Mouse (Mus musculus): ENCODE measurements at regions not wholly inside any gene's neighbourhood (a gene's known extent, or its start where the extent isn't known, plus 50 kb on each side); places are given as distances from the start of the nearest gene placed in this dataset.

DNA sequence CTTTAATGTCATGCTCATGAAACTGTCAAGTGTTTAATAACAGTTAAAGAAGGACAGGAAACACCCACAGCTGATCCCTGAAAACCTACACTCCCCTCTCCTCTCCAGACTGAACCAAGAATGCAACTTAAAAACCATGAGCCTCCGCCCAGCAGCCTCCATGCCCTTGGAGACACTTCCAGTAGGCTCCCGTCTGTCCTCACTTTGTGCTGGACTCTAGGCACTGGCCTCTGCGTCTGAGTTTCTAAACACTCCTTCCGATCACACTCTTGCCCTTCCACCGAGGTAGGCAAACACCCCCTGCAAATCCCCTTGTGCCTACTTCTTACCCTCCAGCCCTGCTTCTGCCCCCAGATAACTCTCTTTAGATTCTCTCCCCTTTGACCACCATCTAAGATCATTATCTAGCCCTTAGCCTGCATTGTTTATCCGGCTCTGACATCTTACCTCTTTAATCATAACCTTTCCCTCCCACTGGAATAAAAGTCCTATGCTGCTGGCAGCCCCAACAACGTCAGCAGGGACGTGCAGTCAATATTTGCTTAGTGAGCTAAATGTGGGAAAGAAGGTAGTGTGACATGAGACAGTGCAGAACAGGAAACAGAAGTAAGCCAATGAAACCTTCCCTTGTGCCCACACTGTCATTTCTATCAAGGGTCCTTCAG lies 52.5 kb upstream of the Dhx40 start:
- Histone ChIP-seq H3K4me2 (no peak overlapping the region), H3K9me3 (0 out of 2 replicates have a peak, but pooled peaks cover 8% of the 10 kb centered on the region), H3K36me3 (replicated peaks) (no peaks in the 10 kb centered on the region), H3K27me3 (no peaks in the 10 kb centered on the region), H3K27ac (no peak overlapping the region), H3K4me1 (peaks cover 9% of the 10 kb centered on the region), H3K9ac (no peak overlapping the region), H3K4me3 (replicated peaks) (no peak overlapping the region)
- WGBS = 88% methylated on average over 8 of the region's 8 CpGs
- ATAC-seq (ENCODE audit: low FRiP score) = no peak

- H3K9me3 ChIP-seq = 0 out of 2 replicates have a peak, but pooled peaks cover 8% of the 10 kb centered on the region
- 87% methylated on average over 9 of the region's 9 CpGs for WGBS
- H3K27me3 ChIP-seq = no peaks in the 10 kb centered on the region
- peaks cover 9% of the 10 kb centered on the region for H3K4me1 ChIP-seq
- no peak overlapping the region for H3K27ac ChIP-seq
- H3K4me3 ChIP-seq (replicated peaks) = no peak overlapping the region
- H3K9ac ChIP-seq = no peak overlapping the region
- H3K36me3 ChIP-seq (replicated peaks) = no peaks in the 10 kb centered on the region
- ATAC-seq (ENCODE audit: low FRiP score) = no peak
- no peak overlapping the region for H3K4me2 ChIP-seq
Observed at GRCm38 (mm10) chr11:86859236-86859817, 51.8 kb upstream of the Dhx40 start.

DNA sequence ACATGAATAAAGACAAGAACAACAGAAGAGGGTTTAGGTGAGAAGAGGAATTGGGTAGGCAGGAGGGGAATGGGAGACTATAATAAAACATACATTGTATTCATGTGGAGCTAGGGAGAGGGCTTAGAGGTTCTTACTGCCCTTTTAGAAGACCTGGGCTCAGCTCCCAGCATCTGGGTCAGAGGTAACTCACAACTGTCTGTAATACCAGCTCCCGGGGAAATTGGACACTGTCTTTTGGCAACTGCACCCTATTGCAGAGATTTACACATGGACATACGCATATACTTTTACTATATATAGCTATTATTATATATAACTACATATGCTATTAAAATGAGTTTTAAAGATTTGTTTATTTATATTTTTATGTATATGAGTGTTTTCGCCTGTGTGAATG lies 50.7 kb upstream of the Dhx40 start:
- Histone ChIP-seq H3K27me3 (no peaks in the 10 kb centered on the region), H3K9ac (no peak overlapping the region), H3K27ac (no peak overlapping the region), H3K4me2 (no peak overlapping the region), H3K9me3 (0 out of 2 replicates have a peak, but pooled peaks cover 8% of the 10 kb centered on the region), H3K4me3 (replicated peaks) (no peak overlapping the region), H3K36me3 (replicated peaks) (no peaks in the 10 kb centered on the region), H3K4me1 (peaks cover 9% of the 10 kb centered on the region)
- ATAC-seq (ENCODE audit: low FRiP score) = no peak
- 92% methylated on average over 3 of the region's 3 CpGs for WGBS
